Mouse (Mus musculus): ENCODE results near the gene Atp5d. TPM values are rescaled to one million over a fixed set of nuclear protein-coding genes. Genes with fewer than 3 reads are reported as not detected.

The Atp5d gene
- total and polyA plus RNA-seq, 2 experiments from 2014 or later, result 259 to 607 TPM

- Histone ChIP-seq H3K4me1 (ENCODE audit: insufficient read depth, low read length) (peaks cover 7% of the 10 kb centered on the region; the same call in 1 of the 2 replicates), H3K9me3 (ENCODE audit: low read length) (no peaks in the 10 kb centered on the region), H3K27ac (ENCODE audit: low read depth, low read length) (no peak overlapping the region), H3K4me3 (ENCODE audit: low read depth, low read length) (no peak overlapping the region), H3K9ac (replicated peaks; ENCODE audit: low read length, poor library complexity, severe bottlenecking) (no peak overlapping the region), H3K4me2 (ENCODE audit: low read depth, low read length, poor library complexity, severe bottlenecking) (no peak overlapping the region), H3K36me3 (ENCODE audit: insufficient read depth, low read length) (peaks cover 18% of the 10 kb centered on the region), H3K27me3 (ENCODE audit: insufficient read depth, low read length) (no peaks in the 10 kb centered on the region)
- DNase-seq (ENCODE audit: low spot score) (no peak), ATAC-seq (ENCODE audit: low FRiP score) (no peak)
- WGBS, result 88% methylated on average over 15 of the region's 15 CpGs
- no peak for TF ChIP-seq CTCF (IDR thresholded peaks at IDR 0.05)
Observed at GRCm38 (mm10) chr10:80171252-80171651, 32.8 kb downstream of the Atp5d start.

DNA sequence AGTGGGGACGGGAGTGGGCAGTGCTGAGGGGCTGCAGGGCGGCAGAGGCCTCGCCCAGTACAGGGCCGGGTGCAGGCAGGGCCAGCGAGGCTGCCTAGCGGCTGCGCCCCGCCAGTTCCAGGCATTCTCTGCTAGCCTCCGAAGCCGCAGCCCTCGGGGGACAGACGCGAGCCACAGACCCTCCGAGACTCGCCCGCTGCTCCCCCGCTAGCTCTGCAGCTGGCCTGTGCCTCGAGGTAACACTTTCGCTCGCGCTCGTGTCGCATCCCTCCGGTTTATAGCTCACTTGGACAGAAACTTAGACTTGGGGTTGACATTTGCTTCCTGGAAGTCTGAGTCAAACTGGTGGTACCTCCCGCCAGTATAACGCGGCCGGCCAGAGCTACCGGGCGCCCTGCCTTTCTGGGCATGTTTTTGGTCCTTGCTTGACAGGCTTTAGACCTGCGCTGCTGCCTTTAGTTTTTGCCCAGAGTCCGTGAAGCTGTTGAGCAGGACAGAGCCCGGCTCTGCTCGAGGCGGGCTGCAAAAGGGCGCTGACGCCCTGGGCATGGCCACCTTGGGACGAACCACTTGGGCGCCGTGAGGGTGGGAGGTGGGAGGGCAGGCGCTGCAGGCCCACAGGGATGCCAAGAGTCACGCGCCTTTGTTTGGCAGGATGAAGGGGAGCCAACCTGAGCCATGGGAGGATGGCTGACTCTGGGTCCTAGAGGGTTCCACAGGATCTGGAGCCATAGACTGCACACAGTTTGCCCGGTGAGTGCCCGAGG is 33.5 kb downstream of the Atp5d start:
- DNase-seq (ENCODE audit: low spot score) (no peak), ATAC-seq (ENCODE audit: low FRiP score) (no peak)
- Histone ChIP-seq H3K27me3 (ENCODE audit: insufficient read depth, low read length) (no peaks in the 10 kb centered on the region), H3K9ac (replicated peaks; ENCODE audit: low read length, poor library complexity, severe bottlenecking) (peak overlapping the region; percentile 56), H3K36me3 (ENCODE audit: insufficient read depth, low read length) (peaks cover 18% of the 10 kb centered on the region), H3K4me1 (ENCODE audit: insufficient read depth, low read length) (peaks cover 7% of the 10 kb centered on the region; the same call in 1 of the 2 replicates), H3K4me3 (ENCODE audit: low read depth, low read length) (no peak overlapping the region), H3K27ac (ENCODE audit: low read depth, low read length) (peak overlapping the region; percentile 83), H3K9me3 (ENCODE audit: low read length) (no peaks in the 10 kb centered on the region), H3K4me2 (ENCODE audit: low read depth, low read length, poor library complexity, severe bottlenecking) (peak overlapping the region; percentile 60)
- no peak for TF ChIP-seq CTCF (IDR thresholded peaks at IDR 0.05)
- 75% methylated on average over 45 of the region's 45 CpGs for WGBS

DNA sequence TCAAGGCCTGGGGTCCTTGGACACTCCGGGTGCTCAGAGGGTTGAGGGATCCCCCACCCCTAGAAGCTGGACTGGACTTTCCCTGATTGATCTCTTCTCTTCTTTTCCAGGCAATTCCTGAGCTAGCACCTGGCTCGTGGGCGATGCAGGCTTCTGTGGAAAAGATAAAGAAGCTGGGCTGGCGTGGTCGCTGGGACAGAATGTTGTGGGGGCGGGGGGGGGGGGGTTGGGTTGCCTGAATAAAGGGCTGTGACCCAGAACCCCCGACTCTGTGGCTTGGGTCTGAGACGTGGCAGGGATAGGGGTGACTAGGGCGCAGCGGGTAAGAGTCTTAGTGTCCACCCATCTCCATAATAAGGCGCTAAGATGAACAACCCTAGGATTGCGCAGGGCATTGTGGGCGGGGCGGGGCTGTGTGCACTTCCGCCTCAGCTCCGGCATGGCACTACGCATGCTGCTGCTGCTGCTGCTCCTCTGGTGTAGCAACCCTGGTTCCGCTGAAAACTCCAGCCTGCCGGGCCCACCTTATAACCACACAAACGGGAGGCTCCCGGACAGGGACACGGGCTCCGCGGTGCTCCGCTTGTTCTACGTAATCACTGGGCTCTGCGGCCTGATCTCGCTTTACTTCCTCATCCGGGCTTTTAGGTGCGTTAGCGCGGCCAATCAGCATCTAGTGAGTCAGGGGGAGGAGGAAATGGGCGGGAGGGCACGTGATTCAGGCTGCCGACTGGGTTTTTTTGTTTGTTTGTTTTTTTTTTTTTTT is 34.3 kb downstream of the Atp5d start, which contains the start of gene 1600002K03Rik:
1600002K03Rik (plus strand) TSS at position 418 of the 766 bp plus-strand sequence.
- H3K4me2 ChIP-seq (ENCODE audit: low read depth, low read length, poor library complexity, severe bottlenecking), result peak within 1 kb of the TSS; percentile 60
- WGBS, result 10% methylated on average over 35 of the region's 35 CpGs
- H3K27ac ChIP-seq (ENCODE audit: low read depth, low read length), result peak within 1 kb of the TSS; percentile 83
- peak within 1 kb of the TSS; percentile 41 for H3K4me3 ChIP-seq (ENCODE audit: low read depth, low read length)
- TF ChIP-seq CTCF (IDR thresholded peaks at IDR 0.05), result no peak
- peak; percentile 95 for DNase-seq (ENCODE audit: low spot score)
- H3K36me3 ChIP-seq (ENCODE audit: insufficient read depth, low read length), result peaks cover 18% of the 10 kb centered on the region
- H3K27me3 ChIP-seq (ENCODE audit: insufficient read depth, low read length), result no peaks in the 10 kb centered on the region
- peaks cover 7% of the 10 kb centered on the region; the same call in 1 of the 2 replicates for H3K4me1 ChIP-seq (ENCODE audit: insufficient read depth, low read length)
- H3K9ac ChIP-seq (replicated peaks; ENCODE audit: low read length, poor library complexity, severe bottlenecking), result peak within 1 kb of the TSS; percentile 56
- ATAC-seq (ENCODE audit: low FRiP score), result peak; percentile 68; the same call in 1 of the 2 replicates
- no peaks in the 10 kb centered on the region for H3K9me3 ChIP-seq (ENCODE audit: low read length)

DNA sequence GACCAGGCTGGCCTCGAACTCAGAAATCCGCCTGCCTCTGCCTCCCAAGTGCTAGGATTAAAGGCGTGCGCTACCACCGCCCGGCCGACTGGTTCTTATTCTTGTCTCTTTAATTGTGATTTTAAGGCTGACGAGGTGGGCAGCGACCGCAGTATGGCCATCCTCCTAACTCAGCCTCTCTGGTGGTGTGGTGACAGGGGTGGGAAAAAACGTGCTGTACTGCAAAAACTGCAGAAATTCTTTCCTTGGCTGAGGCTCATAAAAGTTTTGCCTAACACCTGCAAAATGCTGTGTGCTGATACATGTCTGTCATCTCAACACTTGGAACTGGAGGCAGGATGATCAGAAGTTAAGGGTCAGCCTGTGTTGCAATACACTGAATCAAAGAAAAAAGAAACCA is 34.9 kb downstream of the Atp5d start:
- Histone ChIP-seq H3K4me2 (ENCODE audit: low read depth, low read length, poor library complexity, severe bottlenecking) (peak overlapping the region; percentile 60), H3K9ac (replicated peaks; ENCODE audit: low read length, poor library complexity, severe bottlenecking) (no peak overlapping the region), H3K9me3 (ENCODE audit: low read length) (no peaks in the 10 kb centered on the region), H3K27me3 (ENCODE audit: insufficient read depth, low read length) (no peaks in the 10 kb centered on the region), H3K36me3 (ENCODE audit: insufficient read depth, low read length) (peaks cover 18% of the 10 kb centered on the region), H3K4me1 (ENCODE audit: insufficient read depth, low read length) (peaks cover 7% of the 10 kb centered on the region; the same call in 1 of the 2 replicates), H3K27ac (ENCODE audit: low read depth, low read length) (0 out of 2 replicates have a peak overlapping the region, but pooled peaks have one; percentile 51), H3K4me3 (ENCODE audit: low read depth, low read length) (peak overlapping the region; percentile 41)
- no peak for TF ChIP-seq CTCF (IDR thresholded peaks at IDR 0.05)
- 15% methylated on average over 11 of the region's 11 CpGs for WGBS
- DNase-seq (ENCODE audit: low spot score), result no peak
- ATAC-seq (ENCODE audit: low FRiP score), result no peak

DNA sequence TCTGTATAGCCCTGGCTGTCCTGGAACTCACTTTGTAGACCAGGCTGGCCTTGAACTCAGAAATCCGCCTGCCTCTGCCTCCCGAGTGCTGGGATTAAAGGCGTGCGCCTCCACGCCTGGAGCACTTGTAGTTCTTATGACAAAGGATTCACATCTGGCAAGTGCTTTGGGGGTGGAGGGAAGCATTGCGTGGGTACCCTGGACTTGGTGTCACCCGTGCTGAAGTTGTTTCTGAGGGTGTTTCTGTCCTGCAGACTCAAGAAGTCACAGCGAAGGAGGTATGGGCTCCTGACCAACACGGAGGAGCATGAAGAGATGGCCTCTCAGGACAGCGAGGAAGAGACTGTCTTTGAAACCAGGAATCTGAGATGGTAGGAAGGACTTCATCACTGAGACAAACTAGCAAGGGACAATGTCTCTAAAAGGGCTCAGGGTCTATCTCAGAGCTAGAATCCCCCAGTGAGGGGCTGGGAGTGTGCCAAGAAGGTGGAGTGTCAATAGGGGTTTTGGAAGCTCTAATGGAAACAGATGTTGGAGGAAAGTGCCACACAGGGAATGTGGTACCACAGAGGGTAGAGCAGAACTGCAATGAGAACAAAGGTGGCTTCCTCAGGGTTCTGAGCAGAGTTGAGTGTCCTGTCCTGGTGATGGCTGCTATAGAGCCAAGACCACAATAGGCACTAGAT is 35.7 kb downstream of the Atp5d start:
- ATAC-seq (ENCODE audit: low FRiP score), result no peak
- H3K4me2 ChIP-seq (ENCODE audit: low read depth, low read length, poor library complexity, severe bottlenecking), result no peak overlapping the region
- WGBS, result 80% methylated on average over 10 of the region's 10 CpGs
- no peak for DNase-seq (ENCODE audit: low spot score)
- H3K27me3 ChIP-seq (ENCODE audit: insufficient read depth, low read length), result no peaks in the 10 kb centered on the region
- H3K36me3 ChIP-seq (ENCODE audit: insufficient read depth, low read length), result peaks cover 18% of the 10 kb centered on the region
- H3K4me3 ChIP-seq (ENCODE audit: low read depth, low read length), result no peak overlapping the region
- H3K4me1 ChIP-seq (ENCODE audit: insufficient read depth, low read length), result 0 out of 2 replicates have a peak, but pooled peaks cover 3% of the 10 kb centered on the region
- TF ChIP-seq CTCF (IDR thresholded peaks at IDR 0.05), result no peak
- no peak overlapping the region for H3K9ac ChIP-seq (replicated peaks; ENCODE audit: low read length, poor library complexity, severe bottlenecking)
- H3K27ac ChIP-seq (ENCODE audit: low read depth, low read length), result no peak overlapping the region
- H3K9me3 ChIP-seq (ENCODE audit: low read length), result no peaks in the 10 kb centered on the region

All from midbrain, postnatal 0 days (tissue).